Mouse (Mus musculus): ENCODE data around the gene Lmln.

- TF ChIP-seq POLR2A (IDR thresholded peaks at IDR 0.05; ENCODE audit: borderline replicate concordance, insufficient read depth, low read length) (no peak), CTCF (IDR thresholded peaks at IDR 0.05; ENCODE audit: borderline replicate concordance, insufficient read depth, low read depth, low read length) (no peak)
Measured at GRCm38 (mm10) chr16:33143452-33143851, 81.1 kb downstream of the Lmln start.

Measured in cerebellum, adult 2 months (tissue).